Mouse (Mus musculus): ENCODE results near the gene Stambpl1. TPM values are rescaled to one million over a fixed set of nuclear protein-coding genes. Genes with fewer than 3 reads are reported as not detected.

Gene Stambpl1
- total and polyA plus RNA-seq, 3 experiments: not detected

DNA sequence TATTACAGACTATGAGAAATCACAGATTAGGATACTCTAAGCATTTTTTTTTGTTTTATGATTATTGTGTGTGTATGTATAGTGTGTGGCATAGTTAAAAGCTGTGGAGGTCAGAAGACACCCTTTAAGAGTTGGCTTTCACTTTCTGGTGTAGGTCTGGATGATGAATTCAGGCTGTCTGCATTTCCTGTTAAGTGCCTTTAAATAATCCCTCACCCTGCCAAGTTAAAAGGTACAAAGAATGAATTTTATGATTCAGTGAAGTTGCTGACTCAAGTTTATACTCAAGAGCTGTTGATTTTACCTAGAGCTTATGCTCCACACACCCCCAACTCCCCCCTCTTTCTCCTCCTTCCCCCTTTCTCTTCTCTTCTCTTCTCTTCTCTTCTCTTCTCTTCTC, 95.2 kb downstream of the Stambpl1 start:
- DNase-seq (ENCODE audit: low read depth, low spot score): no peak
- Histone ChIP-seq H3K4me3 (ENCODE audit: control insufficient read depth in 1 of 2, insufficient read depth in 1 of 2, low read depth in 2 of 2, low read length in 2 of 2) (no peak overlapping the region), H3K27ac (ENCODE audit: control insufficient read depth, low read depth, low read length) (no peak overlapping the region), H3K9me3 (replicated peaks; ENCODE audit: insufficient read depth, low read length) (no peaks in the 10 kb centered on the region), H3K36me3 (ENCODE audit: control insufficient read depth in 1 of 2, insufficient read depth in 2 of 2, low read length in 2 of 2) (no peaks in the 10 kb centered on the region), H3K4me1 (ENCODE audit: control insufficient read depth in 1 of 2, insufficient read depth in 2 of 2, low read length in 2 of 2) (no peaks in the 10 kb centered on the region; a peak in 1 of 4 replicates), H3K79me2 (ENCODE audit: control insufficient read depth, insufficient read depth, low read length, poor library complexity) (no peaks in the 10 kb centered on the region), H3K9ac (ENCODE audit: control insufficient read depth, low read depth, low read length, poor library complexity, severe bottlenecking) (no peak overlapping the region), H3K27me3 (ENCODE audit: control insufficient read depth in 1 of 2, insufficient read depth in 2 of 2, low read length in 2 of 2) (peaks cover under 1 to 2% of the 10 kb centered on the region in 2 experiments; a peak in 2 of 4 replicates)
- no peak for TF ChIP-seq ETS1 (IDR thresholded peaks at IDR 0.05; ENCODE audit: low read depth, low read length)
- TF ChIP-seq MYB (IDR thresholded peaks at IDR 0.05; ENCODE audit: low read depth, low read length): no peak
- no peak for TF ChIP-seq ZNF384 (IDR thresholded peaks at IDR 0.05; ENCODE audit: low read depth, low read length)
- TF ChIP-seq ZKSCAN1 (IDR thresholded peaks at IDR 0.05; ENCODE audit: low read depth, low read length): no peak
- TF ChIP-seq USF2 (IDR thresholded peaks at IDR 0.05; ENCODE audit: borderline replicate concordance in 1 of 2, insufficient read depth in 1 of 2, low read depth in 1 of 2, low read length in 2 of 2): no peak
- no peak for TF ChIP-seq EP300 (IDR thresholded peaks at IDR 0.05; ENCODE audit: low read depth in 1 of 2, low read length in 2 of 2)
- no peak for TF ChIP-seq NRF1 (IDR thresholded peaks at IDR 0.05; ENCODE audit: insufficient read depth, low read depth, low read length, poor library complexity, severe bottlenecking)
- TF ChIP-seq CHD1 (IDR thresholded peaks at IDR 0.05; ENCODE audit: low read depth, low read length): no peak
- TF ChIP-seq GATA1 (IDR thresholded peaks at IDR 0.05; ENCODE audit: low read depth, low read length): no peak
- no peak for TF ChIP-seq UBTF (IDR thresholded peaks at IDR 0.05; ENCODE audit: borderline replicate concordance, insufficient read depth, low read depth, low read length)
- no peak for TF ChIP-seq MXI1 (IDR thresholded peaks at IDR 0.05; ENCODE audit: low read depth, low read length)
- no peak for TF ChIP-seq MAZ (IDR thresholded peaks at IDR 0.05; ENCODE audit: low read depth, low read length)
- TF ChIP-seq RAD21 (IDR thresholded peaks at IDR 0.05; ENCODE audit: low read depth, low read length): no peak
- TF ChIP-seq TBP (IDR thresholded peaks at IDR 0.05; ENCODE audit: low read depth, low read length): no peak
- no peak for TF ChIP-seq TAL1 (IDR thresholded peaks at IDR 0.05; ENCODE audit: low read length)
- no peak for TF ChIP-seq POLR2AphosphoS5 (IDR thresholded peaks at IDR 0.05; ENCODE audit: borderline replicate concordance, low read depth, low read length)
- no peak for TF ChIP-seq HCFC1 (IDR thresholded peaks at IDR 0.05; ENCODE audit: low read depth, low read length)

DNA sequence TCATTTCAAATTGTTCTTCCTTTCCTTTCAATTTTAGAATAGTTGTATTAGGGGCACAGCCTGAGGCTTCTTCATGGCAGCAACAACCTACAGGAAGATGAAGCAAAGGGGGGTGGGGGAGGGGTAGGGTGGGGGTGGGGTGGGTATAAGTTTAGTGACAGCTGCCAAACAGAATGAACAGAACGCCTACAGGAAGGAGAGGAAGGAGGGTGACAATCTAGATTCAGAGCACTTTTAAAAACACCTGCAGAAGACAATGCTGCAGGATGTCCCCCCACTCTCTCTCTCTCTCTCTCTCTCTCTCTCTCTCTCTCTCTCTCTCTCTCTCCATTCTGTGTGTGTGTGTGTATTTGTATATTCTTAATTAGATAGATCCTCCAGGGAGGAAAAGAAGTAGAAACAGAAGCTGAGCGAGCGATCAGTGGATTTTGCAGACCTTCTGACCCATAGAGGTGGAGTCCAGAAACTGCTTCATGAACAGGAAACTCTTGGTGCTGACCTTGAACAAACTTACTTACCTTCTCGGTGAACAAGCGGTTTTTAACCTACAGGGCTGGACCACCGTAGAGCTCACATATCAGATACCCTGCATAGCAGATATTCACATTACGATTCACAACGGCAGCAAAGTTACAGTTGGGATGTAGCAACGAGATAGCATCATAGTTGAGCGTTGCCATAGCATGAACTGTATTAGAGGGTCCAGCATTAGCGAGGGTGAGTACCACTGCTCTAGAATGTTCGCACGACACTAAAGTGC, 95.8 kb downstream of the Stambpl1 start:
- H3K9ac ChIP-seq (ENCODE audit: control insufficient read depth, low read depth, low read length, poor library complexity, severe bottlenecking): no peak overlapping the region
- H3K9me3 ChIP-seq (replicated peaks; ENCODE audit: insufficient read depth, low read length): no peaks in the 10 kb centered on the region
- H3K4me1 ChIP-seq (ENCODE audit: control insufficient read depth in 1 of 2, insufficient read depth in 2 of 2, low read length in 2 of 2): no peaks in the 10 kb centered on the region; a peak in 1 of 4 replicates
- H3K79me2 ChIP-seq (ENCODE audit: control insufficient read depth, insufficient read depth, low read length, poor library complexity): no peaks in the 10 kb centered on the region
- peaks cover 0 to 2% of the 10 kb centered on the region in 2 experiments; a peak in 1 of 4 replicates for H3K27me3 ChIP-seq (ENCODE audit: control insufficient read depth in 1 of 2, insufficient read depth in 2 of 2, low read length in 2 of 2)
- no peak overlapping the region for H3K4me3 ChIP-seq (ENCODE audit: control insufficient read depth in 1 of 2, insufficient read depth in 1 of 2, low read depth in 2 of 2, low read length in 2 of 2)
- DNase-seq (ENCODE audit: low read depth, low spot score): no peak
- H3K27ac ChIP-seq (ENCODE audit: control insufficient read depth, low read depth, low read length): no peak overlapping the region
- TF ChIP-seq CHD2 (IDR thresholded peaks at IDR 0.05; ENCODE audit: low read length) (no peak), SIN3A (IDR thresholded peaks at IDR 0.05; ENCODE audit: low read length) (no peak), JUND (IDR thresholded peaks at IDR 0.05; ENCODE audit: low read depth, low read length) (no peak), NELFE (IDR thresholded peaks at IDR 0.05; ENCODE audit: low read depth, low read length) (no peak), BHLHE40 (IDR thresholded peaks at IDR 0.05; ENCODE audit: borderline replicate concordance, low read depth, low read length) (no peak), POLR2AphosphoS5 (IDR thresholded peaks at IDR 0.05; ENCODE audit: borderline replicate concordance, low read depth, low read length) (no peak), MAZ (IDR thresholded peaks at IDR 0.05; ENCODE audit: low read depth, low read length) (no peak), POLR2AphosphoS2 (IDR thresholded peaks at IDR 0.05; ENCODE audit: low read length) (no peak), UBTF (IDR thresholded peaks at IDR 0.05; ENCODE audit: borderline replicate concordance, insufficient read depth, low read depth, low read length) (no peak), CHD1 (IDR thresholded peaks at IDR 0.05; ENCODE audit: low read depth, low read length) (no peak), ZNF384 (IDR thresholded peaks at IDR 0.05; ENCODE audit: low read depth, low read length) (no peak), NRF1 (IDR thresholded peaks at IDR 0.05; ENCODE audit: insufficient read depth, low read depth, low read length, poor library complexity, severe bottlenecking) (no peak)
- no peaks in the 10 kb centered on the region for H3K36me3 ChIP-seq (ENCODE audit: control insufficient read depth in 1 of 2, insufficient read depth in 2 of 2, low read length in 2 of 2)
